Mouse (Mus musculus) neural tube, embryonic 10.5 days (tissue): Measurements from ENCODE around the gene Bcl9l.
"Not testable (repeated sequence)": the region's sequence is repeated elsewhere in the genome, so short reads cannot be mapped to it uniquely, and the experiment has no call there.

Source experiments
- DNase-seq: peaks from one replicate; pipeline ENCODE4 v3.0.0-alpha.2; 2017; ENCODE audit warnings: low spot score; ENCODE audit errors: extremely low spot score

Gene Bcl9l

GRCm38 (mm10) chr9:44482552-44482951, at the start of gene Bcl9l:
Gene Bcl9l (plus strand): TSS chr9:44482825.
- peak; percentile 97 for DNase-seq

DNA sequence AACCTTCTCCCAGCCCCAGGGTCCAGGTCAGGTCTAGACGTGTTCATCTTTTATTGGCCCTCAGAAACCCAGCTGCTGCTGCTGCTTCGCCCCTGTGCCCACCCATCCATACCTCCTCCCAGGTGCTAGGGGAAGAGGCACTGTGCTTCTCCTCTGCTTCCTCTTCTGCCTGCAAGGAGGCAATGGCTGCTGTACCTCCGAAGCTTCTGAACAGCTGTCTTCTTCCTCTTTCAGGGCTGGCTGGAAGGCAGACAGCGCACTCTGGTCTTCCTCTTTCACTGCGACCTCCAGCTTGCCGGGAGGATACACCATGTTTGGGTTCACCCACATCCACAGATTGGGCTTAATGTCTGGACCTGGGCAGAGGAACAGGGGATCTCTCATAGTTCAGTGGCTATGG, 46.9 kb upstream of the Bcl9l start:
- no peak for DNase-seq

GRCm38 (mm10) chr9:44440961-44441360, 41.7 kb upstream of the Bcl9l start, which contains the start of gene Foxr1:
Gene Foxr1 (minus strand): TSS chr9:44441136.
- no peak for DNase-seq

DNA sequence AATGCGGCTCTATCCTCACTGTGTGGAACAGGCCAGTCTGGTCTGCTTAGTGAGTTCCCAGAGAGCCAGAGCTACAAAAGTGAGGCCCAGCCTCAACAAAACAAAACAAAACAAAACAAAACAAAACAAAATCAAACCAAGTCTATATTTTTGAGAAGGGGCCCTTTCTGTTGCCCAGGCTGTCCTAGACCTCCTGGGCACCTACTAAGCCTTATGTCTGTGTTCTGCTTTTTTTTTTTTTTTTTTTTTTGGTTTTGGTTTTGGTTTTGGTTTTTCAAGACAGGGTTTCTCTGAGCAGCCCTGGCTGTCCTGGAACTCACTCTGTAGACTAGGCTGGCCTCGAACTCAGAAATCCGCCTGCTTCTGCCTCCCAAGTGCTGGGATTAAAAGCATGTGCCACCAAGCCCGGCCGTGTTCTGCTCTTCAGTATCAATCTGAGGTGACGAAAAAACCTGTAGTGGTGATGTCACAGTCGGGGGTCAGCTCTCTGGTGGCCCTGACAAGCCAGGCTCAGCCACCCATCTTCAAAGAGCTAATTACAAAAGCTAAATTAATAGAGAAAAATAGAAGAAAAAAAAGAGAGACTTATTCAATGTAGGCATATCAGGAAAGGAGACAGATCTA, 38.1 kb upstream of the Bcl9l start:
- not testable (repeated sequence) for DNase-seq

- no peak for DNase-seq
Observed at GRCm38 (mm10) chr9:44450387-44450786, 32.2 kb upstream of the Bcl9l start.

DNA sequence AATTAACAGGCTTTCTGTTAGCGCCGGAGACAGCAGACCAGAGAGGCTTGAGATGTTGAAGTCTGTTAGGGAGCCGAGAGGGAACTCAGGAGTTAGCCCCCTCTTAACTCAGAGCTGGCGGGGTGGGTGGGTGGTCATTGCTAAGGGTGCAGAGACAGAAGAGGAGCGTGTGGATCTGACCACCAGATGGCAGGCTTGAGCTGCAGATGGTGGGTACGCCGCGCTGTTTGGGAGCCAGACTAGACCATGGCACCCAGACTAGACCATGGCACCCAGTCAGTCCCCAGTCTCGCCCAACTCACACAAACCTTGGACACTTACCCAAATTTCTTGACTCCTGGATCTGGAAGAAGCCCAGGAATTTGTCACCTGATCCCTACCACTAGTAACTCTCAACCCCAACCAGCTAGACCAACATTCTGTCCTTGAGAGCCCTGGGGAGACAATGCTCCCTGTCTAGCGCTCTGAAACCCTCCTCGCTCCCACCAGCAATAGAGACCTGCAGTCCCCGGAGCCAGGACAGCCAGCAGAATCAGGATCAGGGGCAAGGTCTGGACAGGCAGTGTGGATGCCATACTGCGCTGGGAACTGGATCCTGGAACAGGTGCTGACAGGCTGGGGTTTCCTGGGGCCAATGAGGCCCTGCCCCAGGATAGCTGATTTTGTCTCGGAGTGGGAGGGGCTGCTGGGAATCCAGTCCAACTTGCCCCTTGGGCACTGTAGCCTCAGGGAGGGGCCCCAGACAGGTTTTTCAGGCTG, 28.3 kb upstream of the Bcl9l start:
- DNase-seq: peak; percentile 89

- no peak for DNase-seq
Observed at GRCm38 (mm10) chr9:44454891-44455220, 27.8 kb upstream of the Bcl9l start, which contains the start of gene Upk2. Gene Upk2 (minus strand): TSS chr9:44454976.

DNA sequence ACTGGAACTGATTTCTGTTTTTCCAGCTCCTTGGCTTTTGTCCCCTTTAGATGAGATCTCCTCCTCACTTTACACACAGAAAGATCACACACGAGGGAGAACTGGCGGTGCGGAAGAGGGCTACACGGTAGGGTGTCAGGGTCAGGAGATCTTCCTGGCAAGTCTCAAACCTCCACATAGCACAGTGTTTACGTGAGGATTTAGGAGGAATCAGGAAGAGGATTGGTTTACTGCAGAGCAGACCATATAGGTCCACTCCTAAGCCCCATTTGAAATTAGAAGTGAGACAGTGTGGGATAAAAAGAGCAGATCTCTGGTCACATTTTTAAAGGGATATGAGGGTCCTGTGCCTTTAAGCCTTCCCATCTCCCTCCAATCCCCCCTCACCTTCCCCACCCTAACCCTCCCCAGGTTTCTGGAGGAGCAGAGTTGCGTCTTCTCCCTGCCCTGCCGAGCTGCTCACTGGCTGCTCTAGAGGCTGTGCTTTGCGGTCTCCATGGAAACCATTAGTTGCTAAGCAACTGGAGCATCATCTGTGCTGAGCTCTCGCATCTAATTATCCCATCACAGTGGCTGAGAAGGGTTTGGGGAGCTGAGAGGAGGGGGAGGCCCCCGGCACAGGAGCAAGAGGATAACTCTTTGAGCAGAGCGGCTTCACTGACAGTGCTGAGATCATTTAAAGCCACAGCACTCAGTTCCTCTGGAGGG, 25.4 kb upstream of the Bcl9l start:
- DNase-seq: peak; percentile 80

DNA sequence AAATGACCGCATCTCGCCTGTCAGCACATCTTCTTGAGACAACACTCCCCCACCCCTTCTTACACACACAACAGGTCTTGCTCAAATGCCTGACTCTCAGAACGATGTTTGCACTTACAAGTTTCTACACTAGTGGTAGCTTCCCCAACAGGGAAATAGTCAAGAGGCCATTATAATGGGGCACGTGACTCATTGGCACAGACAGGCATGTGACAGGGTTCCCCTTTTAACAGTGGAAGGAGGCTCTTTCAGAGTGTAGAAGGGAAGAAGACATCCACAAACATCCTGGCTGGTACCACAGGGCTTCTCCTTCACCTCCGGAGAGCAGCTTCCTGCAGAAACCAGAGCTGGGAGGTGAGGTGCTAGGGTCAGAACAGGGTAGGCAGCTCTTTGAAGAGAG, 20.7 kb upstream of the Bcl9l start:
- no peak for DNase-seq

DNA sequence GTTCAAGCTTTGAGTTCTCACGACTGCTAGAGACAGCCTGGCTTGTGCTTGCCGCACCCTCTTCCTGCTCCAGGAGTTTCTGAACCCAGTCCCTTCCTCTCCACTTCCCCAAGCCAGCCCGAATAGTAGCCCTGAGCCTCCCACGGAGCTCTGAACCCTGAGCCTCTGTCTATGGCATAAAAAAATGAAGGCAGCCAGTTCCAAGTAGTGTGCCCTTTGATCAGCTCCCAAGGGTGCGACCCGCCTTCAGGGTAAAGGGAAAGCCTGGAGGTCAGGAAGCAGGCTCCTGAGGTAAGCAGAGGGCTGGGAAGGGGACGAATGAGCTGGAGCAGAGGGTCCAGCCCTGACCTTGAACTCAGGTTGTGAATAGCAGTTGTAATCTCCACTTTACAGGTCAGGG, 14.4 kb upstream of the Bcl9l start:
- DNase-seq: no peak

- no peak for DNase-seq
Observed at GRCm38 (mm10) chr9:44468800-44469199, 13.8 kb upstream of the Bcl9l start.

DNA sequence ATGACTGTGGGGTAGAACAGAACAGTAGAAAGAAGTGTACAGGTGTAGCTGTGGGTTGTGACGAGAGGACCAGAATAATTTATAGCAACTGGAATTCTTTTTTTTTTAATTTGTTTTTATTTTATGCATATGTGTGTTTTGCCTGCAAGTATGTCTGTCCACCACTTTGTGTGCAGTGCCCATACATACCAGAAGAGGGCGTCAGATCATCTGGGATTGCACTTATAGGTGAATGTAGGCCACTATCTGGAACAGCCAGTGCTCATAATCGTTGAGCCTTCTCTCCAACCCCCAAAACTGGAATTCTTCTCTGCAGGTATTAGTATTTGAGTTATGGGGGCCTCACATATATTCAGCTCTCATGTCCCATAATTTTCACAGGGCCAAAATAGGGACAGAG, 9.4 kb upstream of the Bcl9l start:
- no peak for DNase-seq

DNA sequence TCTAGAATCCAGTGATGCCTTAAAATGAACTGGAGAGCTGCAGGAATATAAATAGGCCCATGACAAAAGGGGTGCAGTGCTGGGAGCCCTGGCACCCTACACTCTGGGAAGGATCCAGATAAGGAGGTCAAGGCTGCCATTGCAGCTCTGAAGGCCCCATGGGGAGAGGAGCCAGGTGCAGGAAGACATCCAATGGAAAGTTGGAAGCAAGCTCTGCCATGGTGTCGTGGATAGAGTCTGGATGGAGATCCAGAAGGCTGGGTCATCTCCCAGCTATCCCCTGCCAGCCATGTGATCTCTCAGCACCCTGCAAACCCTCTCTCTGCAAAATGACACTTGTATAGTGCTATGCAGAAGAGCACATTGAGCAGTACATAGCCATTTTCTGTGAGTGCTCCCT, 8.3 kb upstream of the Bcl9l start:
- DNase-seq: no peak

GRCm38 (mm10) chr9:44475936-44476335, 6.7 kb upstream of the Bcl9l start:
- DNase-seq: no peak

GRCm38 (mm10) chr9:44477339-44478228, 5.0 kb upstream of the Bcl9l start:
- no peak for DNase-seq

DNA sequence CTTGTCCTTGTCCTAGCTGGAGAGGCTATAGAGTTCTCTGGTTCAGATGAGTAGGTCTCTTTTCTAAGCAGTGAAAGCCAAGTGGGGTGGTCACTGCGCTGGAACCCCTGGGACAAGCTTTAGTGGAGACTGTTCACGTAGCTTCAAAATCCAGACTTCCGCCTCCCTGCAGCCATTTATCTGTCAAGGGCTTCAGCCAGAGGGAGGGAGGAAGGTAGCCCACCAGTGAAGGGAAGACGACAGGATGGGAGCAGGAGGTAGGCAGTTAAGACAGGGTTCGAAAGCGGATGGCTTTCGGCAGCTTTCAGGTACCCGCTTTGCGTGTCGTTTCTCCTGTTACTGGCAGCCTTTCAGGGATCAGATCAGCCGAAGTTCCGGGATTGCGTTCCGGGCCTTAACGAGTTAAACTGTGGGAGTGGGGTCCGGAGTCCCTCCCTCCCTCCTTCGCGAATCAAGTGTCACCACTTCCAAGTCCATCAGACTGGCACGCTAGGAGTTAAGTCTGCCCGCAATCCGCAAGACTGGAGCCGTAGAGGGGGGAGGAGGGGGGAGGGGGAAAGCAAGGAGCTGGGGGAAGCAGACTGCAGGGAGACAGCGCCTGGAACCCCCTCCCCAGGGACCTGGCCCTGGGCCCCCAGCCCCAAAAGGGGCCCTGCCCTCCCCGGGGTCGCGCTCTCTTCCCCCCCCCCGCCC, 4.2 kb upstream of the Bcl9l start:
- DNase-seq: peak; percentile 96

- DNase-seq: no peak
Observed at GRCm38 (mm10) chr9:44478959-44479605, 3.5 kb upstream of the Bcl9l start.

DNA sequence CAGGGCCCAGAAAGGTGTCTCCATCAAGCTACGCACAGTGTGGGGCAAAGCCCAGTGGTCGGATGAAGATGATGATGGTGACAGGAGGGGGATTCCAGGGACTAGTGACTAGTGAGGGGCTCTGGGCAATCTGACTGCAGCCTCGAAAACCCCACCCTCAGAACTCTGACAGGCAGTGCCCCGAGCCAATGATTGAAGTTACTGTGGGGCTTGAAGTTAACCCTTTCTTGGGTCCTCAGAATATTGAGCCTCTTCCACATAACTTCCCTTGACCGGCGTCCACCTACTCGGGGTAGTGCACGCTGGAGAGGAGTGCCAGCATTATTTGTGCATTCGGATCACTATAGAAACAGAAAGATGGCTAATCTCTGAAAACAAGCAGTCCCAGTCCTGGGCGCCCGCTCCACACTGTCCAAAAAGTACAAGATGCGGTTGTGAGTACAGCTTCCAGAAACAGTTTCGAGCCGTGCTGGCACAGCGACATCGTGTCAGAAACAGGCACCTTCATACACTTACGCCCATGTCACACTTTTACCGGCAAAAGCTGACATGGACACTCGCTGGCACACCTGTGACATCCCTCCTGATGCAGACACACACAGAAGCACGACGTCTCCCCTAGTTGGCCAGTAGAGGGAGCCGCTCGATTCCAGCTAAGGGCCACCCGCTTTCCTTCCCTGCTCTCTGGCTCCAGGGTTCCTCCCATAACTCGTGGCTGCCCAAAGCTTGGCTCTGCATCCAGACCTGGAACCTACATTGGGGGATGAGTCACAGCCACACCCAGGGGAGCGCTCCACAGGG, 2.8 kb upstream of the Bcl9l start:
- peak; percentile 82 for DNase-seq

GRCm38 (mm10) chr9:44482112-44482511, 513 bp upstream of the Bcl9l start:
- DNase-seq: no peak
